Mouse (Mus musculus) embryo, embryonic 11 days (tissue): ENCODE results near the gene Olfr385.
"Not testable (repeated sequence)": the region's sequence is repeated elsewhere in the genome, so short reads cannot be mapped to it uniquely, and the experiment has no call there.

ENCODE experiments used
- DNase-seq: peaks from one replicate; pipeline ENCODE4 v3.0.0-alpha.2; 2015

Olfr385 gene

GRCm38 (mm10) chr11:73592908-73593307 lies at the start of gene Olfr385:
Gene Olfr385 (minus strand): TSS chr11:73593008.
- DNase-seq, result no peak

GRCm38 (mm10) chr11:73598294-73598693 lies 5.5 kb upstream of the Olfr385 start, which contains the start of gene Olfr384:
Gene Olfr384 (plus strand): TSS chr11:73598594.
- no peak for DNase-seq

GRCm38 (mm10) chr11:73583188-73583587 lies 9.6 kb downstream of the Olfr385 start:
- DNase-seq, result not testable (repeated sequence)

- no peak for DNase-seq
Observed at GRCm38 (mm10) chr11:73579871-73580270, 12.9 kb downstream of the Olfr385 start.
